Mouse (Mus musculus) MEL (cell line): ENCODE data around the gene Zpld1. TPM values are rescaled to one million over a fixed set of nuclear protein-coding genes. Genes with fewer than 3 reads are reported as not detected.

Source experiments
- DNase-seq: peaks from one replicate; pipeline ENCODE4 v3.0.0; 2011; ENCODE audit warnings: low read depth, low spot score
- H3K27ac ChIP-seq: 2 replicates; pipeline ENCODE4 v1.5.1; 2012; ENCODE audit warnings: low read depth, mild to moderate bottlenecking, control low read depth, low read length, moderate library complexity; ENCODE audit not compliant: control insufficient read depth
- H3K27me3 ChIP-seq, 2 experiments: fragments of 150-350 bp in 1 of 2; sonication (generic) in 1 of 2; 2 replicates each; pipeline ENCODE4 v1.6.1; 2012; ENCODE audit warnings: low read length in 2 of 2, mild to moderate bottlenecking in 2 of 2, improper control_type of control experiment in 1 of 2, moderate library complexity in 1 of 2; ENCODE audit not compliant: insufficient read depth in 2 of 2, control insufficient read depth in 1 of 2
- H3K36me3 ChIP-seq, 2 experiments: 2 replicates each; pipeline ENCODE4 v1.6.1; 2012 to 2014; ENCODE audit warnings: low read length in 2 of 2, improper control_type of control experiment in 1 of 2, inconsistent platforms in 1 of 2, mild to moderate bottlenecking in 1 of 2; ENCODE audit not compliant: insufficient read depth in 2 of 2, control insufficient read depth in 1 of 2
- H3K4me1 ChIP-seq, 2 experiments: fragments of 150-350 bp in 1 of 2; sonication (generic) in 1 of 2; 2 replicates each; pipeline ENCODE4 v1.6.1; 2012; ENCODE audit warnings: low read length in 2 of 2, improper control_type of control experiment in 1 of 2, mild to moderate bottlenecking in 1 of 2; ENCODE audit not compliant: insufficient read depth in 2 of 2, control insufficient read depth in 1 of 2
- H3K4me3 ChIP-seq, 2 experiments: fragments of 150-350 bp in 1 of 2; sonication (generic) in 1 of 2; 2 replicates each; pipeline ENCODE4 v1.5.1; 2012; ENCODE audit warnings: low read depth in 2 of 2, low read length in 2 of 2, mild to moderate bottlenecking in 2 of 2, moderate library complexity in 2 of 2, control low read depth in 1 of 2, improper control_type of control experiment in 1 of 2; ENCODE audit not compliant: control insufficient read depth in 1 of 2, insufficient read depth in 1 of 2
- H3K79me2 ChIP-seq: 2 replicates; pipeline ENCODE4 v1.6.1; 2012; ENCODE audit warnings: mild to moderate bottlenecking, low read length, moderate library complexity; ENCODE audit not compliant: control insufficient read depth, poor library complexity, insufficient read depth
- H3K9ac ChIP-seq: 2 replicates; pipeline ENCODE4 v1.6.1; 2012; ENCODE audit warnings: low read depth, mild to moderate bottlenecking, control low read depth, low read length, moderate library complexity; ENCODE audit not compliant: control insufficient read depth, poor library complexity, severe bottlenecking
- H3K9me3 ChIP-seq: fragments of 150-350 bp; sonication (generic); replicated peaks from 2 replicates; pipeline ENCODE4 v1.6.1; 2012; ENCODE audit warnings: mild to moderate bottlenecking, low read length, improper control_type of control experiment, moderate library complexity; ENCODE audit not compliant: insufficient read depth
- ELF1 ChIP-seq: IDR thresholded peaks from 2 replicates; pipeline ENCODE4 v1.6.1; 2014; ENCODE audit warnings: low read depth, mild to moderate bottlenecking, inconsistent platforms, low read length, improper control_type of control experiment, moderate library complexity
- polyA plus RNA-seq, 2 experiments: library from polyadenylated mRNA; stranded (reverse) in 1 of 2; unstranded in 1 of 2; fragments of >175 nt in 1 of 2; fragments of >200 nt in 1 of 2; gene quantifications; 2 replicates each; pipeline versions ENCODE4 v1.2.1 to v1.2.4; 2012; ENCODE audit warnings: low replicate concordance in 2 of 2, low read depth in 1 of 2; ENCODE audit not compliant: insufficient read length in 2 of 2, insufficient read depth in 1 of 2, missing spikeins in 1 of 2
- total RNA-seq: library from RNA; depleted of rRNA; stranded (reverse); fragments of 300-350 nt; gene quantifications from 2 replicates; pipeline ENCODE4 v1.2.3, GENCODE M21; 2012

The Zpld1 gene
- total and polyA plus RNA-seq, 3 experiments = not detected

DNA sequence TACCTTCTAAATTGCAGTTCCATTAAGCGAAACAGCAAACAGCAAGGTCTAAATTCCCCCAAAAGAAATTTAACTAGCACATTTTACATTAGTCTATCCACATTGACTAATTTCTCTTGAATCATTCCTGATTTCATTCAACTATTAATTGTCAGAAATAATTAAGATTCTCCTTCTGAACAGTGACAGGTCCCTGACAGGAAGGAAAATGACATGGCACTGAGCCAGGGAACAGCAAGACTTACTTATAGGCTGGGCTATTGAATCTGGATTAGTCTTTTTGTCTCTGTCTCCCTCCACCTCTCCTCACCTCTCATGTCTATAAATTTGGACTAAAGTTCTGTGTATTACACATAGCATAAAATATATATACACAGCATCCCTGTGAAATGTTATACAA is 112.4 kb downstream of the Zpld1 start:
- Histone ChIP-seq H3K4me1 (no peaks in the 10 kb centered on the region), H3K4me3 (no peak overlapping the region), H3K27me3 (no peaks in the 10 kb centered on the region), H3K79me2 (no peaks in the 10 kb centered on the region), H3K9ac (no peak overlapping the region), H3K27ac (no peak overlapping the region), H3K9me3 (no peaks in the 10 kb centered on the region), H3K36me3 (no peaks in the 10 kb centered on the region)
- no peak for TF ChIP-seq ELF1
- no peak for DNase-seq
